Comparison of ENCODE assay signal across 25 mouse cellular contexts in the genomic region with DNA sequence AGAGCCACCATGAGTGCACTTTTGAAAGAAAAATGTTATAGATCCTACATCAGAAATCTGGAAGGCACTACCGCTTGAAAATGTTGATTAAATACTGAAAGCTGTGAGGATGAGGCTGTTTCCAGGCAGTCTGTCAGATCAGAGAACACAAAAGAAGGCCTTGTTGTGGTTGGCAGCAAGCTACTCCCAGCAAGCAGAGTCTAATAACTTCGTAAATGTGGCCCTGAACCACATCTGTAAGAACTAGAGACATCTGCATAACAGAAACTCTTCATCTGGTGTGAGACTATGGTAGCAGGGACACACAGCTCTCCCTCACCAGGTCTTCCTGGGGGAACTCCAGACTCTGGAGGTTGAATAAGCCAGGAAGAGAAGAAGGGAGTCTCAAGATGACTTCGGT. TPM values are rescaled to one million over a fixed set of nuclear protein-coding genes. Genes with fewer than 3 reads are reported as not detected.
DNase-seq lines count a peak whose midpoint lies in the region; ATAC-seq and TF ChIP-seq lines count a peak whose summit lies in the region.
"Had no signal": no experiment of that assay in that cellular context is flagged by ENCODE, and none has a peak within 500 bp of the region (broad histone marks: within the 10 kb centered on the region; RNA-seq: fewer than 3 reads in every experiment).

No protein-coding gene starts in this region.

- TF ChIP-seq CTCF in thymus, adult 2 months (IDR thresholded peaks at IDR 0.05; ENCODE audit: borderline replicate concordance, control insufficient read depth, extremely low read depth, insufficient read depth, low read length, poor library complexity): no peak
- no peak for TF ChIP-seq CTCF in midbrain, postnatal 0 days (IDR thresholded peaks at IDR 0.05)

- WGBS in thymus, adult 2 months: 28% methylated on average over 3 of the region's 3 CpGs
- 81% methylated on average over 3 of the region's 3 CpGs for WGBS in kidney, embryonic 14.5 days
- WGBS in midbrain, postnatal 0 days: 71% methylated on average over 3 of the region's 3 CpGs

- no peaks in the 10 kb centered on the region for H3K9me3 ChIP-seq in kidney, embryonic 14.5 days (ENCODE audit: control insufficient read depth, low read length)
- no peaks in the 10 kb centered on the region for H3K9me3 ChIP-seq in midbrain, postnatal 0 days (ENCODE audit: low read length)
- H3K9me3 ChIP-seq: embryonic facial prominence, embryonic 15.5 days; forebrain, embryonic 10.5 days; heart, embryonic 10.5 days; hindbrain, embryonic 12.5 days had no signal

- 0 out of 2 replicates have a peak, but pooled peaks cover 4% of the 10 kb centered on the region for H3K4me1 ChIP-seq in thymus, adult 2 months (replicated peaks; ENCODE audit: control insufficient read depth, insufficient read depth, low read length)
- H3K4me1 ChIP-seq in kidney, embryonic 14.5 days (ENCODE audit: control insufficient read depth, insufficient read depth, low read length): no peaks in the 10 kb centered on the region
- H3K4me1 ChIP-seq in midbrain, postnatal 0 days (ENCODE audit: insufficient read depth, low read length): no peaks in the 10 kb centered on the region
- H3K4me1 ChIP-seq: embryonic facial prominence, embryonic 15.5 days; forebrain, embryonic 10.5 days; heart, embryonic 10.5 days; hindbrain, embryonic 12.5 days had no signal

- ATAC-seq in kidney, embryonic 14.5 days (ENCODE audit: low FRiP score, low TSS enrichment): no peak
- no peak for ATAC-seq in midbrain, postnatal 0 days (ENCODE audit: low FRiP score)
- ATAC-seq: forebrain, embryonic 14.5 days; hindbrain, postnatal 0 days; Patski had no signal

- DNase-seq in thymus, adult 2 months: peak; percentile 13
- no peak for DNase-seq in thymus, postnatal 4 days
- peak; percentile 10 for DNase-seq in induced T-regulatory cell, adult 2 months (ENCODE audit: low read depth)
- peak; percentile 39 for DNase-seq in thymus, postnatal 0 days (ENCODE audit: low spot score)
- no peak for DNase-seq in midbrain, postnatal 0 days (ENCODE audit: low spot score)
- DNase-seq in lung, postnatal 10 days: no peak
- DNase-seq: adrenal gland, adult 8-10 months; adrenal gland, postnatal 36 days; cerebellum, adult 2 months; cerebellum, postnatal 10 days; embryo, embryonic 11 days; gastrocnemius, postnatal 10 days; heart, adult 18-20 months; heart, postnatal 10 days; heart, postnatal 4 days had no signal

- no peak overlapping the region for H3K4me3 ChIP-seq in thymus, adult 2 months (ENCODE audit: control insufficient read depth, insufficient read depth, low read length)
- no peak overlapping the region for H3K4me3 ChIP-seq in kidney, embryonic 14.5 days (ENCODE audit: low read length)
- no peak overlapping the region for H3K4me3 ChIP-seq in midbrain, postnatal 0 days (ENCODE audit: low read depth, low read length)
- H3K4me3 ChIP-seq: embryonic facial prominence, embryonic 15.5 days; erythroblast, embryonic 14.5 days; forebrain, embryonic 10.5 days; heart, embryonic 10.5 days; hindbrain, embryonic 12.5 days had no signal

- no peak overlapping the region for H3K9ac ChIP-seq in kidney, embryonic 14.5 days (ENCODE audit: low read depth, low read length)
- no peak overlapping the region for H3K9ac ChIP-seq in midbrain, postnatal 0 days (replicated peaks; ENCODE audit: low read length, poor library complexity, severe bottlenecking)
- H3K9ac ChIP-seq: embryonic facial prominence, embryonic 15.5 days; hindbrain, embryonic 12.5 days had no signal

- no peaks in the 10 kb centered on the region for H3K36me3 ChIP-seq in thymus, adult 2 months (ENCODE audit: control insufficient read depth, insufficient read depth, low read length)
- H3K36me3 ChIP-seq in kidney, embryonic 14.5 days (ENCODE audit: control insufficient read depth, insufficient read depth, low read length): no peaks in the 10 kb centered on the region
- H3K36me3 ChIP-seq in midbrain, postnatal 0 days (ENCODE audit: insufficient read depth, low read length): no peaks in the 10 kb centered on the region
- H3K36me3 ChIP-seq: embryonic facial prominence, embryonic 15.5 days; forebrain, embryonic 10.5 days; heart, embryonic 10.5 days; hindbrain, embryonic 12.5 days had no signal

- no peak for TF ChIP-seq POLR2A in thymus, adult 2 months (IDR thresholded peaks at IDR 0.05; ENCODE audit: control insufficient read depth, extremely low read depth, insufficient read depth, low read length, poor library complexity)

- H3K27me3 ChIP-seq in thymus, adult 2 months (ENCODE audit: control insufficient read depth, insufficient read depth, low read length): no peaks in the 10 kb centered on the region
- no peaks in the 10 kb centered on the region for H3K27me3 ChIP-seq in kidney, embryonic 14.5 days (ENCODE audit: control insufficient read depth, insufficient read depth, low read length)
- no peaks in the 10 kb centered on the region for H3K27me3 ChIP-seq in midbrain, postnatal 0 days (ENCODE audit: insufficient read depth, low read length)
- H3K27me3 ChIP-seq: CH12.LX; embryonic facial prominence, embryonic 15.5 days; hindbrain, embryonic 12.5 days had no signal

- H3K4me2 ChIP-seq in kidney, embryonic 14.5 days (replicated peaks; ENCODE audit: low read depth, low read length): no peak overlapping the region
- no peak overlapping the region for H3K4me2 ChIP-seq in midbrain, postnatal 0 days (ENCODE audit: low read depth, low read length, poor library complexity, severe bottlenecking)
- H3K4me2 ChIP-seq: embryonic facial prominence, embryonic 15.5 days; hindbrain, embryonic 12.5 days had no signal

- H3K27ac ChIP-seq in thymus, adult 2 months (ENCODE audit: control insufficient read depth, insufficient read depth, low read length): no peak overlapping the region
- H3K27ac ChIP-seq in kidney, embryonic 14.5 days (ENCODE audit: low read depth, low read length): no peak overlapping the region
- no peak overlapping the region for H3K27ac ChIP-seq in midbrain, postnatal 0 days (ENCODE audit: low read depth, low read length)
- H3K27ac ChIP-seq: embryonic facial prominence, embryonic 15.5 days; forebrain, embryonic 10.5 days; heart, embryonic 10.5 days; hindbrain, embryonic 12.5 days; hindbrain, postnatal 0 days had no signal

RNA-seq across cellular contexts. Expression of a gene that starts 24.0 kb away (rescaled TPM):
- 22.8 TPM in 2 replicates for polyA plus RNA-seq in thymus, adult 2 months (2012; rRNA removed)
- polyA plus RNA-seq in thymus, postnatal 0 days (2015; fragmentation: Nextera tagmentation; extraction: Ambion mirVana): 8.9 and 9.0 TPM in 2 replicates
- 13.9 and 27.2 TPM in 2 replicates for polyA plus RNA-seq in kidney, embryonic 14.5 days (2014; fragmentation: Nextera tagmentation; extraction: Ambion mirVana)
- total RNA-seq in midbrain, postnatal 0 days (2014; rRNA removed): 12.0 and 12.6 TPM in 2 replicates
- polyA plus RNA-seq in midbrain, postnatal 0 days (2015; fragmentation: Nextera tagmentation; extraction: Ambion mirVana): 4.1 and 4.5 TPM in 2 replicates

Comparison
In these comparisons a context has a peak if more than half of its experiments do, and no peak if none do; other contexts are left out.
1. DNase-seq: peak in thymus, adult 2 months (single experiment), induced T-regulatory cell, adult 2 months (single experiment) and thymus, postnatal 0 days (single experiment); none in thymus, postnatal 4 days (single experiment), midbrain, postnatal 0 days (single experiment) and lung, postnatal 10 days (single experiment).